Mouse (Mus musculus) kidney, postnatal 36 days (tissue): Measurements from ENCODE around the gene Ikzf2.

Source experiments
- DNase-seq, 2 experiments: peaks; one replicate each; pipeline ENCODE4 v3.0.0; 2021 to 2022; ENCODE audit warnings: mixed read lengths in 2 of 2

Ikzf2 gene

GRCm38 (mm10) chr1:69687076-69687991, at the start of gene Ikzf2:
Gene Ikzf2 (minus strand): TSS chr1:69687245.
- peak; percentile 74 to 84 for DNase-seq

GRCm38 (mm10) chr1:69729729-69730128, 42.7 kb upstream of the Ikzf2 start:
- DNase-seq, result no peak

GRCm38 (mm10) chr1:69729031-69729679, 42.1 kb upstream of the Ikzf2 start:
- no peak for DNase-seq

GRCm38 (mm10) chr1:69727968-69728367, 40.9 kb upstream of the Ikzf2 start:
- peak; percentile 6 to 16 for DNase-seq

GRCm38 (mm10) chr1:69717107-69717506, 30.1 kb upstream of the Ikzf2 start:
- DNase-seq, result no peak

- DNase-seq, result no peak
Observed at GRCm38 (mm10) chr1:69708571-69708970, 21.5 kb upstream of the Ikzf2 start.

GRCm38 (mm10) chr1:69703506-69704156, 16.6 kb upstream of the Ikzf2 start:
- DNase-seq, result no peak

- DNase-seq, result no peak
Observed at GRCm38 (mm10) chr1:69691946-69692345, 4.9 kb upstream of the Ikzf2 start.

- peak; percentile 72 to 84 for DNase-seq
Observed at GRCm38 (mm10) chr1:69688961-69689360, 1.9 kb upstream of the Ikzf2 start.

- DNase-seq, result no peak
Observed at GRCm38 (mm10) chr1:69688118-69688517, 1.1 kb upstream of the Ikzf2 start.

- no peak for DNase-seq
Observed at GRCm38 (mm10) chr1:69686741-69687075, 337 bp downstream of the Ikzf2 start.

- peak in 1 of 2 experiments; percentile 3 for DNase-seq
Observed at GRCm38 (mm10) chr1:69685890-69686490, 1.1 kb downstream of the Ikzf2 start.

- DNase-seq, result no peak
Observed at GRCm38 (mm10) chr1:69685049-69685889, 1.8 kb downstream of the Ikzf2 start.

GRCm38 (mm10) chr1:69684280-69685040, 2.6 kb downstream of the Ikzf2 start:
- no peak for DNase-seq

- no peak for DNase-seq
Observed at GRCm38 (mm10) chr1:69683851-69684250, 3.2 kb downstream of the Ikzf2 start.

- DNase-seq, result no peak
Observed at GRCm38 (mm10) chr1:69683058-69683457, 4.0 kb downstream of the Ikzf2 start.

- DNase-seq, result no peak
Observed at GRCm38 (mm10) chr1:69682261-69682660, 4.8 kb downstream of the Ikzf2 start.

GRCm38 (mm10) chr1:69681003-69681402, 6.0 kb downstream of the Ikzf2 start:
- no peak for DNase-seq

- DNase-seq, result no peak
Observed at GRCm38 (mm10) chr1:69680501-69680900, 6.5 kb downstream of the Ikzf2 start.

- no peak for DNase-seq
Observed at GRCm38 (mm10) chr1:69669897-69670404, 17.1 kb downstream of the Ikzf2 start.

GRCm38 (mm10) chr1:69667456-69667855, 19.6 kb downstream of the Ikzf2 start:
- DNase-seq, result no peak
